Mouse (Mus musculus): ENCODE measurements around the gene Capg. TPM values are rescaled to one million over a fixed set of nuclear protein-coding genes. Genes with fewer than 3 reads are reported as not detected.

Gene Capg
- polyA plus RNA-seq, 1 experiment from 2014 or later: 24.7 TPM

DNA sequence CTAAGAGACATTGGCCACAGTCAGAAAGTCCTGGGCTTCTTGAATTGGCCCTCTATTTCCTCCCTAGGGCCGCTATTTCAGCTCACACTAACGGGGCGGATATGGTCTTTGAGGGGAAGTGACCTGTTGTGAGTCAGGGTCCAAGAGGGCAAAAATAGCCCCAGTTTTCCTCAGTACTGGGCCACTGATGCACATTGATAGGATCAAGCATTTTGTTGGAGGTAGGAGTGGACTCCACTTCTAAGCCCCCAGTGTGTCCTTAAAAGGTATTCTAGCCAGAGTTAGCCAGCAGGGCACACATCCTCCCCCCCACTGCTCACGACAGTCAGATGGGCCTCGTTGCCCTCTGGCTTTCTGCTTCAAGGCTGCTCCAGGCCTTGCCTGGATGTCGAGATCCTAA, 5.8 kb downstream of the Capg start:
- no peaks in the 10 kb centered on the region for H3K36me3 ChIP-seq
- H3K27me3 ChIP-seq (replicated peaks): no peaks in the 10 kb centered on the region
- H3K9ac ChIP-seq: no peak overlapping the region
- H3K4me2 ChIP-seq: no peak overlapping the region
- H3K27ac ChIP-seq (ENCODE audit: poor library complexity, severe bottlenecking): no peak overlapping the region
- no peak overlapping the region for H3K4me3 ChIP-seq
- 61% methylated on average over 6 of the region's 6 CpGs for WGBS
- no peak for ATAC-seq (ENCODE audit: insufficient number of reproducible peaks, low FRiP score)
- no peaks in the 10 kb centered on the region; the same call in 1 of the 2 replicates for H3K9me3 ChIP-seq (replicated peaks)
- peaks cover 24% of the 10 kb centered on the region for H3K4me1 ChIP-seq (replicated peaks)

DNA sequence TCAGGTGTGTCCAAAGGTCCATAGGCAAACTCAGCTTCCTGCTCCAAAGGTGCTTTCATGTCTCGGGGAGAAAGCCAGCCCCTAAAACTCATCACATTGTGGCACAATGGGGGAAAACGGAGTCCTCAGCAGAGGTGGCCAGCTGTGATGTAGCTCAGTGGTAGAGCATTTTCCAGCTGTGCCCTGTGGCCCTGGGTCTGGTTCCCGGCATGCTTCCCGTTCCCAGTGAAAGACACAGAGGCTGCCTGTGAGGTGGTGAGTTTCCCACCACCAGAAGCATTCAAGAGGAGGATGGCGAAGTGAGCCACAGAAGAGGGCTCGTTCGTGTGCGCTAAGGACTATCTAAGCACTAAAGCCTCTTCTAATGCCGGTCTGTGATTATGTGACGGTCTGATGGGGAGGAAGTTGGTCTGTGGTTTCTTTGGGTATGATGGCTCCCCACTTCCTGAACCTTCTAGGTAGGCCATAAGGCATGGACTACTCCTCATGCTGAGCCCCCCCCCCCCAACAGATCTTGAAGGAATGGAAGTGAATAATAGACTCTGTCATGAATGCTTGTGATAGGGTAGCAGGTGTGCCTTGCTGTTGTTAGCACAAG, 6.4 kb downstream of the Capg start:
- no peaks in the 10 kb centered on the region for H3K27me3 ChIP-seq (replicated peaks)
- H3K36me3 ChIP-seq: no peaks in the 10 kb centered on the region
- WGBS: 80% methylated on average over 10 of the region's 10 CpGs
- H3K4me1 ChIP-seq (replicated peaks): peaks cover 24% of the 10 kb centered on the region
- no peak for ATAC-seq (ENCODE audit: insufficient number of reproducible peaks, low FRiP score)
- H3K4me2 ChIP-seq: no peak overlapping the region
- no peaks in the 10 kb centered on the region; the same call in 1 of the 2 replicates for H3K9me3 ChIP-seq (replicated peaks)
- H3K4me3 ChIP-seq: no peak overlapping the region
- no peak overlapping the region for H3K27ac ChIP-seq (ENCODE audit: poor library complexity, severe bottlenecking)
- no peak overlapping the region for H3K9ac ChIP-seq

DNA sequence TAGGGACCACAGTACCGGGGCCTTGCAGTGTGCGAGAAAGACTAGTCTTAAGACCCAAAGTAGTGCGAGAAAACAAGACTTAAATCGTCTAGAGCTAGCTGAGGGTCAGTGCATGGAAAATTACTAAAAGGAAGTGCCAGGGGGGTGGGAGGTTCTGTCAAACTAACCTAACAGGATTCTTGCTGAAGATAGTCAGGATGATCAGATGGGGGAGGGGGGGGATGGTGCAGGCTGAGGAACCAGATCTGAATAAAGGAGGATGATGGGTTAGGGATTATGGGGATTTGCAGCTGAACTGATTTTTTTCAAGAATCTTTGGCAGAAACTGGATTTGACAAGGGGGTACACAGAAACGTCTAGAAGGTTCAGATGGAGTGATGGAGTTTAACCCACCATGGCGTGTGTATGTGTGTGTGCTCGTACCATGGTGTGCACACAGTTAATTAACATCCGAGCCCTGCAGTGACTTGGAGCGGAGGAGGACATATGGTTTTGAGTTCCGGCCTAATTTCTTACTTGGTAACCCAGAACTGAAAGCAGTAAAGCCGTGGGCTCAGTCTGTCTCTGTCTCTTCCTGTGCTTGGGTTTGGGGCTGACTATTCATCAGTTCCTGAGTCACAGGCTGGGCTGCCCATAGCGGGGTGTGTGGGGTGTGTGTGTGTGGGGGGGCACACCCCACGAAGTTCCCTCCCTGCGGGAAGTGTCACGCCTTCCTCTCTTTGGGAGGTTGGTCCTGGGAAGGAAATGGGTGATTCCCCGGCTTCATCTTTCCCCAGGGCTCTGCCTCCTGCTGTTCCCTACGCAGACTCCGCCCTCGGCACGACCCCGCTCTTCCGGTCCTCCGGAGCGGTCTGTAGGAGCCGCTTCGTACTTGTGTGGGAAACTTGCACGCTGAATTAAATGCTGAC, 8.2 kb downstream of the Capg start:
- H3K9me3 ChIP-seq (replicated peaks): no peaks in the 10 kb centered on the region
- peak overlapping the region; percentile 81 for H3K27ac ChIP-seq (ENCODE audit: poor library complexity, severe bottlenecking)
- ATAC-seq (ENCODE audit: insufficient number of reproducible peaks, low FRiP score): peak; percentile 86
- WGBS: 18% methylated on average over 27 of the region's 27 CpGs
- peaks cover 24% of the 10 kb centered on the region for H3K4me1 ChIP-seq (replicated peaks)
- no peaks in the 10 kb centered on the region for H3K27me3 ChIP-seq (replicated peaks)
- peak overlapping the region; percentile 72 for H3K9ac ChIP-seq
- no peaks in the 10 kb centered on the region for H3K36me3 ChIP-seq
- peak overlapping the region; percentile 52 for H3K4me3 ChIP-seq
- peak overlapping the region; percentile 79 for H3K4me2 ChIP-seq

DNA sequence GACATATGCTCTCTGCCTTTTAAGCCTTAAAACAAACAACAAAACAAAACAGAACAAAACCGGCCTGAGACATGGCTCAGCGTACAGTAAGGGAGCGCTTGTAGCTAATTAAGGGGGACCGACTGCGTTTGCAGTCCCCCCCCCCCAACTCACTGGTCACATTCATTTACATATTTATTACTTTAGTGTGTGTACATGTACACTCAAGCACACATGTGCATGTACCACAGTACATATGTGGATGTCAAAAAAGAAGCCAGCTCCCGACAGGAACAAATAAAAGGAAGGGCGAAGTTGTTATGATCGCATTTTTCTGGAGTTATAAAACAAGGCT, 8.9 kb downstream of the Capg start:
- 19% methylated on average over 8 of the region's 8 CpGs for WGBS
- H3K27ac ChIP-seq (ENCODE audit: poor library complexity, severe bottlenecking): peak overlapping the region; percentile 81; the same call in 1 of the 2 replicates
- H3K9me3 ChIP-seq (replicated peaks): no peaks in the 10 kb centered on the region
- H3K4me1 ChIP-seq (replicated peaks): peaks cover 24% of the 10 kb centered on the region
- ATAC-seq (ENCODE audit: insufficient number of reproducible peaks, low FRiP score): peak; percentile 16; the same call in 1 of the 2 replicates
- no peaks in the 10 kb centered on the region for H3K36me3 ChIP-seq
- peak overlapping the region; percentile 52 for H3K4me3 ChIP-seq
- peak overlapping the region; percentile 79 for H3K4me2 ChIP-seq
- no peaks in the 10 kb centered on the region for H3K27me3 ChIP-seq (replicated peaks)
- H3K9ac ChIP-seq: peak overlapping the region; percentile 72

DNA sequence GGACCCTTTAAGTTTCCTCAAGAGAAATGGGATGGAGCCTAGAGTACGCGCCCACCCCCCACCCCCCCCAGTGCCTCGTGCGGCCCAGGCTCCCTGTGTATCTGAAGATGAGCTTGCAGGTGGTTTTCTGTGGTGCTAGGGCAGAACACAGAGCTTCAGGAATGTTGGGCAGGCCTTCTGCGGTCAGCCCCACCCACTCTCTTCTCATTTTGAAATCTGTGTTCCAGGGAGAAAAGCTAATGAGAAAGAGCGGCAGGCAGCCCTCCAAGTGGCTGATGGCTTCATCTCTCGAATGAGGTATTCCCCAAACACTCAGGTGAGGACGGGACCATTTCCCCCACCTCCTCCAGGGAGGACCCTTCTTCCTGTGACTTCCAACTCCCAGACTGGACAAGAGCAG, 16.6 kb downstream of the Capg start:
- Histone ChIP-seq H3K4me1 (replicated peaks) (peaks cover 18% of the 10 kb centered on the region), H3K27ac (ENCODE audit: poor library complexity, severe bottlenecking) (no peak overlapping the region), H3K4me3 (no peak overlapping the region), H3K4me2 (no peak overlapping the region), H3K9ac (no peak overlapping the region), H3K9me3 (replicated peaks) (no peaks in the 10 kb centered on the region), H3K27me3 (replicated peaks) (no peaks in the 10 kb centered on the region), H3K36me3 (no peaks in the 10 kb centered on the region)
- no peak for ATAC-seq (ENCODE audit: insufficient number of reproducible peaks, low FRiP score)
- 77% methylated on average over 8 of the region's 8 CpGs for WGBS

DNA sequence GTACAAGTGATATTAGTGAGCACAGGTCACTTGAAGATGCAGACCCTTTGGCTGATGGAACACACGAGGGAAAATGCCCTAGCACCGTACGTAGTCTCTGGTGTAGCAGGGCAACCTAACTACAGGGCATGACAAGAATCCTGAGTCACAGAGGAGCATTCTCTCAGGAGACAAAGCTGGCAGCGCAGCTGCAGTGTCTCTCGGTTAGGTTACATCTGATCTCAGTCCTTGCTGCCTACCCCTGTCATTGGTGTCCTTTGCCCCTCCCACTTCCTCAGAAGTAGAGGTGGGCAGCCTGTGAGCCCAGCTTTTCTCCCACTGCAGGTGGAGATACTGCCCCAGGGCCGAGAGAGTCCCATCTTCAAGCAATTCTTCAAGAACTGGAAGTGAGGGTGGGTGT, 18.3 kb downstream of the Capg start:
- ATAC-seq (ENCODE audit: insufficient number of reproducible peaks, low FRiP score): no peak
- WGBS: 62% methylated on average over 6 of the region's 6 CpGs
- H3K36me3 ChIP-seq: no peaks in the 10 kb centered on the region
- no peak overlapping the region for H3K9ac ChIP-seq
- peaks cover 24% of the 10 kb centered on the region for H3K4me1 ChIP-seq (replicated peaks)
- no peaks in the 10 kb centered on the region for H3K27me3 ChIP-seq (replicated peaks)
- H3K4me3 ChIP-seq: no peak overlapping the region
- H3K9me3 ChIP-seq (replicated peaks): no peaks in the 10 kb centered on the region
- H3K27ac ChIP-seq (ENCODE audit: poor library complexity, severe bottlenecking): no peak overlapping the region
- H3K4me2 ChIP-seq: no peak overlapping the region

DNA sequence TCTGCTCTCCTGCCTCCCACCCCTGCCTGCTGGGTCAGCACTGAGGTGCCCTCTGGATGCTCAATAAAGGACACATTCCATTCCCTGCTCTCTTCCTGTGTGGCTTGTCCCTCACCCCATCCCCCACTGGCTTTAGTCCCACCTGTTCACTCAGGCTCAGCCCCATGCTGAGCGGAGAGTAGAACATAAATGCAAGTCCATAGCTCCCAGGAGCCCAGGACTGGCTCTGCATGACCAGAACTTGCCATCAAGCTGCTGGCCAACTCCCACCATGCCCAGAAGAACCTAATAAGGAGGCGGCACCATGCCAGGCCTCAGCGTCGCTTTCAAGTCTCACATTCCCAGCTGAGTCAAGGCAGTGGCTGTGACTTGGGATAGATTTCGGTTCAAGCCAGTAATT, 18.7 kb downstream of the Capg start:
- no peak for ATAC-seq (ENCODE audit: insufficient number of reproducible peaks, low FRiP score)
- Histone ChIP-seq H3K4me1 (replicated peaks) (peaks cover 24% of the 10 kb centered on the region), H3K27ac (ENCODE audit: poor library complexity, severe bottlenecking) (no peak overlapping the region), H3K36me3 (peaks cover 1% of the 10 kb centered on the region), H3K27me3 (replicated peaks) (no peaks in the 10 kb centered on the region), H3K9ac (no peak overlapping the region), H3K9me3 (replicated peaks) (no peaks in the 10 kb centered on the region), H3K4me3 (no peak overlapping the region), H3K4me2 (no peak overlapping the region)
- 79% methylated on average over 5 of the region's 5 CpGs for WGBS

DNA sequence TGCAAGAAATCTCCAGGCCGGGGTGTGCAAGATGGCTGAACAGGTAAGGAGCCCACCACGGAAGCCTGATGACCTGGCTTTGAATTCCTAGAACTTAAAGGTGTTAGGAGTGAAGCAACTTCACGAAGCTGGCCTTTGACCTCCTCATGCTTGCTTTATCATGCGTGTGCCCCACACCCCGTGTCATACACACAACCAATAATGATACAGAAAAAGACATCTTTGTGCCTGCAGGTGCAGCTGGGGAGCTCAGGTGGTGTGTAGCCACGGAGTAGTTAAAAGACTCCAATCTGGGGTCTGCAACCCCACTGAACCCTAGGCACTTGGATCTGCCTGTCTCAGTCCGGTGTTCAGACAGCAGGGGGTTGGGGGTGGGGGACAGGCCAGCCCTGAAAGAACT, 21.3 kb downstream of the Capg start:
- no peak for ATAC-seq (ENCODE audit: insufficient number of reproducible peaks, low FRiP score)
- Histone ChIP-seq H3K36me3 (peaks cover 13% of the 10 kb centered on the region), H3K27ac (ENCODE audit: poor library complexity, severe bottlenecking) (no peak overlapping the region), H3K4me2 (peak overlapping the region; percentile 40; the same call in 1 of the 2 replicates), H3K9ac (0 out of 2 replicates have a peak overlapping the region, but pooled peaks have one; percentile 26), H3K9me3 (replicated peaks) (no peaks in the 10 kb centered on the region), H3K4me3 (no peak overlapping the region), H3K27me3 (replicated peaks) (no peaks in the 10 kb centered on the region), H3K4me1 (replicated peaks) (peaks cover 24% of the 10 kb centered on the region)
- WGBS: 70% methylated on average over 7 of the region's 7 CpGs

DNA sequence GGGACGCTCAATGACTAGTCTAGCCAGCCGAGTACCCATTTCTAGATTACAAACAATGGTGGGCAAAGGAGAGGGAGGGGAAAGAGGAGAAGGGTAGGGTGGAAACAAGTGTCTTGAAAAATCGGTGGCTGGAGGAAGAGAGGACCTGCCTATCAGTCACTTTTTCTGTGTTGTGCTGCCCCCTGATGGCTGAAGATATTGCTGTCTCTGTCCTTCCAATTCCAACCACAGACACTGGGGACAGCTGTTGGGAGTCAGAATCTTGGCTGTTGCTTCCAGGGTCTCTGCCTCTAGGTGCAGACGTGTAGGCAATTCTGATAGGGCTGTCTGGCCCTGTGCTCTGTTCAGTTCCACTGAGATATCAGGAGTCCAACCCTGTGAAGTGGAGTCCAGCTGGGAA, 21.9 kb downstream of the Capg start:
- H3K4me3 ChIP-seq: no peak overlapping the region
- peak; percentile 70 for ATAC-seq (ENCODE audit: insufficient number of reproducible peaks, low FRiP score)
- H3K9ac ChIP-seq: 0 out of 2 replicates have a peak overlapping the region, but pooled peaks have one; percentile 26
- H3K36me3 ChIP-seq: peaks cover 13% of the 10 kb centered on the region
- H3K4me2 ChIP-seq: peak overlapping the region; percentile 40; the same call in 1 of the 2 replicates
- 11% methylated on average over 4 of the region's 4 CpGs for WGBS
- H3K27ac ChIP-seq (ENCODE audit: poor library complexity, severe bottlenecking): no peak overlapping the region
- no peaks in the 10 kb centered on the region for H3K27me3 ChIP-seq (replicated peaks)
- no peaks in the 10 kb centered on the region for H3K9me3 ChIP-seq (replicated peaks)
- peaks cover 24% of the 10 kb centered on the region for H3K4me1 ChIP-seq (replicated peaks)

DNA sequence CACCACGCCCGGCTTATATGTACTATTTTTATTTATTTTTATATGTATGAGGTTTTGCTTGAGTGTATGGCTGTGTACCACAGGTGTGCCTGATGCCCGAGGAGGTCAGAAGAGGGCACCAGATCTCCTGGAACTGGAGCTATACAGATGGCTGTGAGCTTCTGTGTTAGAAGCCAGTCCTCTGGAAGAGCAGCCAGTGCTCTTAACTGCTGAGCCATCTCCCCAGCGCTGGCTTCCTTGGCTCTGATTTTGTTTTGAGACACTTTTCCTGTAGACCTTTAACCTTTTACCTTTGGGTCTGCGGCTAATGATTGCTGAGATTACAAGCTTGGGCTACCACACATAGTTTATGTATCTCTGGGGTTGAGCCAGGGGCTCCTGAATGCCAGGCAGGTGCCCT, 23.3 kb downstream of the Capg start:
- no peak for ATAC-seq (ENCODE audit: insufficient number of reproducible peaks, low FRiP score)
- Histone ChIP-seq H3K36me3 (peaks cover 15% of the 10 kb centered on the region), H3K4me2 (no peak overlapping the region), H3K9me3 (replicated peaks) (no peaks in the 10 kb centered on the region), H3K9ac (no peak overlapping the region), H3K4me1 (replicated peaks) (peaks cover 21% of the 10 kb centered on the region), H3K4me3 (no peak overlapping the region), H3K27ac (ENCODE audit: poor library complexity, severe bottlenecking) (no peak overlapping the region), H3K27me3 (replicated peaks) (no peaks in the 10 kb centered on the region)
- WGBS: 79% methylated on average over 5 of the region's 5 CpGs

DNA sequence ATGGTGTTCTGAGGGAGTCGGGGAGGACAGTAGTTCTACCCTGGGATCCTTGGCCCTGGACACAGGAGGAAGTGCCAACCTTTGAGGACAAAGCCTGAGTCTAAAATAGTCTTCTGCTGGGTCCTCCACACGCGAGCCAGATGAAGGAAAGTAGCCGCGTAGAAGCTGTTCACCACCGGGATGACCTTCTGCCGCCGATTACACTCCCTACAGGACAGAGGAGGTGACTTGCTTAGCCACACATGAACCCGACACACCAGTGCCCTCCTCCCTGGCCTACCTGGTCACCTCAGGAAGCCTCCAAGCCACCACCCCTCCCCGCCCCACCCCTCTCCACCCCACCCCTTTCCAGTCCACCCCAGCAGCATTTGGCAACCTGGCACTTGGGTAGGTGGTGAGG, 24.5 kb downstream of the Capg start:
- Histone ChIP-seq H3K36me3 (peaks cover 18% of the 10 kb centered on the region), H3K4me3 (no peak overlapping the region), H3K4me2 (no peak overlapping the region), H3K9ac (no peak overlapping the region), H3K9me3 (replicated peaks) (no peaks in the 10 kb centered on the region), H3K27ac (ENCODE audit: poor library complexity, severe bottlenecking) (no peak overlapping the region), H3K27me3 (replicated peaks) (no peaks in the 10 kb centered on the region), H3K4me1 (replicated peaks) (peaks cover 13% of the 10 kb centered on the region)
- no peak for ATAC-seq (ENCODE audit: insufficient number of reproducible peaks, low FRiP score)
- WGBS: 83% methylated on average over 10 of the region's 10 CpGs

All from heart, embryonic 12.5 days (tissue).